Mouse (Mus musculus): Measurements from ENCODE around the gene Npc2. TPM values are rescaled to one million over a fixed set of nuclear protein-coding genes. Genes with fewer than 3 reads are reported as not detected.
A peak's percentile ranks its signal among the peaks of the same experiment; 100 is the strongest.

Gene Npc2
- polyA plus RNA-seq, 1 experiment from 2014 or later, result 40.3 TPM

GRCm38 (mm10) chr12:84755008-84755695 lies 17.8 kb downstream of the Npc2 start:
- H3K36me3 ChIP-seq (ENCODE audit: control insufficient read depth, insufficient read depth, low read length), result peaks cover 5% of the 10 kb centered on the region; the same call in 1 of the 2 replicates
- no peak overlapping the region for H3K9ac ChIP-seq (ENCODE audit: low read depth, low read length)
- DNase-seq (ENCODE audit: low spot score) (peak; percentile 66), ATAC-seq (replicated peaks; ENCODE audit: low FRiP score) (no peak)
- no peak overlapping the region for H3K4me3 ChIP-seq (ENCODE audit: low read depth, low read length)
- H3K4me2 ChIP-seq, result no peak overlapping the region
- WGBS, result 66% methylated on average over 16 of the region's 16 CpGs
- no peak overlapping the region for H3K27ac ChIP-seq (ENCODE audit: low read depth, low read length)
- H3K4me1 ChIP-seq (replicated peaks; ENCODE audit: control insufficient read depth, insufficient read depth, low read length), result no peaks in the 10 kb centered on the region
- no peaks in the 10 kb centered on the region for H3K9me3 ChIP-seq (ENCODE audit: control insufficient read depth, low read length)
- H3K27me3 ChIP-seq (replicated peaks; ENCODE audit: control insufficient read depth, insufficient read depth, low read length), result no peaks in the 10 kb centered on the region

GRCm38 (mm10) chr12:84752131-84752977 lies 20.6 kb downstream of the Npc2 start:
- ATAC-seq (replicated peaks; ENCODE audit: low FRiP score), result no peak
- Histone ChIP-seq H3K9ac (ENCODE audit: low read depth, low read length) (no peak overlapping the region), H3K27ac (ENCODE audit: low read depth, low read length) (no peak overlapping the region), H3K27me3 (replicated peaks; ENCODE audit: control insufficient read depth, insufficient read depth, low read length) (no peaks in the 10 kb centered on the region), H3K4me2 (no peak overlapping the region), H3K9me3 (ENCODE audit: control insufficient read depth, low read length) (no peaks in the 10 kb centered on the region), H3K4me3 (ENCODE audit: low read depth, low read length) (no peak overlapping the region), H3K36me3 (ENCODE audit: control insufficient read depth, insufficient read depth, low read length) (peaks cover 3% of the 10 kb centered on the region; the same call in 1 of the 2 replicates), H3K4me1 (replicated peaks; ENCODE audit: control insufficient read depth, insufficient read depth, low read length) (no peaks in the 10 kb centered on the region)
- no peak for DNase-seq (ENCODE audit: low spot score)
- WGBS, result 48% methylated on average over 14 of the region's 14 CpGs

GRCm38 (mm10) chr12:84750661-84751060 lies 22.3 kb downstream of the Npc2 start:
- no peaks in the 10 kb centered on the region for H3K4me1 ChIP-seq (replicated peaks; ENCODE audit: control insufficient read depth, insufficient read depth, low read length)
- no peak overlapping the region for H3K4me2 ChIP-seq
- no peak overlapping the region for H3K4me3 ChIP-seq (ENCODE audit: low read depth, low read length)
- ATAC-seq (replicated peaks; ENCODE audit: low FRiP score) (no peak), DNase-seq (ENCODE audit: low spot score) (no peak)
- no peaks in the 10 kb centered on the region; the same call in 1 of the 2 replicates for H3K36me3 ChIP-seq (ENCODE audit: control insufficient read depth, insufficient read depth, low read length)
- no peak overlapping the region for H3K9ac ChIP-seq (ENCODE audit: low read depth, low read length)
- 58% methylated on average over 14 of the region's 14 CpGs for WGBS
- no peaks in the 10 kb centered on the region for H3K9me3 ChIP-seq (ENCODE audit: control insufficient read depth, low read length)
- H3K27me3 ChIP-seq (replicated peaks; ENCODE audit: control insufficient read depth, insufficient read depth, low read length), result 0 out of 2 replicates have a peak, but pooled peaks cover 3% of the 10 kb centered on the region
- H3K27ac ChIP-seq (ENCODE audit: low read depth, low read length), result no peak overlapping the region

DNA sequence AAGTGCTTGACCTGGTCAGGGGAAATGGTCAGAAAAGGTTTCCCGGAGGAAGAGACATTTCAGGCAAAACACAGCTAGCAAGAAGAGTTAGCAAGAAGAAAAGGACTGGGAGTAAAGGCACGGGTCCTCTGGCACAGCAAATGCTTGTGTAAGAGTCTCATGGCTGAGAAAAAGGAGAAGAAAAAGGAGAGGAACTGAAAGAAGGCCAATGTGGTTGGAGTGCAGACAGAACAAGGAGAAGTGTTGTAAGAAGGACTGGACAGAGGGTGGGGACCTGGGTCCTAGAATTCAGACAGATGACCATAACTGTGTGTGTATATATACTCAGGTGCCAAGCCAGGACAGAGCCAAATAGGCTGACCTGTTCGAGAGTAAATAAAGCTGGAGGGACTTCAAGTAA lies 24.8 kb downstream of the Npc2 start:
- WGBS, result 49% methylated on average over 3 of the region's 3 CpGs
- Histone ChIP-seq H3K4me1 (replicated peaks; ENCODE audit: control insufficient read depth, insufficient read depth, low read length) (no peaks in the 10 kb centered on the region), H3K4me2 (no peak overlapping the region), H3K4me3 (ENCODE audit: low read depth, low read length) (no peak overlapping the region), H3K9me3 (ENCODE audit: control insufficient read depth, low read length) (no peaks in the 10 kb centered on the region), H3K36me3 (ENCODE audit: control insufficient read depth, insufficient read depth, low read length) (no peaks in the 10 kb centered on the region), H3K9ac (ENCODE audit: low read depth, low read length) (no peak overlapping the region), H3K27me3 (replicated peaks; ENCODE audit: control insufficient read depth, insufficient read depth, low read length) (0 out of 2 replicates have a peak, but pooled peaks cover 3% of the 10 kb centered on the region), H3K27ac (ENCODE audit: low read depth, low read length) (no peak overlapping the region)
- ATAC-seq (replicated peaks; ENCODE audit: low FRiP score), result no peak
- DNase-seq (ENCODE audit: low spot score), result no peak

GRCm38 (mm10) chr12:84745700-84746099 lies 27.3 kb downstream of the Npc2 start:
- H3K9me3 ChIP-seq (ENCODE audit: control insufficient read depth, low read length), result no peaks in the 10 kb centered on the region
- H3K4me3 ChIP-seq (ENCODE audit: low read depth, low read length), result no peak overlapping the region
- no peak overlapping the region for H3K27ac ChIP-seq (ENCODE audit: low read depth, low read length)
- no peaks in the 10 kb centered on the region for H3K36me3 ChIP-seq (ENCODE audit: control insufficient read depth, insufficient read depth, low read length)
- H3K4me1 ChIP-seq (replicated peaks; ENCODE audit: control insufficient read depth, insufficient read depth, low read length), result no peaks in the 10 kb centered on the region
- H3K27me3 ChIP-seq (replicated peaks; ENCODE audit: control insufficient read depth, insufficient read depth, low read length), result 0 out of 2 replicates have a peak, but pooled peaks cover 3% of the 10 kb centered on the region
- WGBS, result 70% methylated on average over 4 of the region's 4 CpGs
- H3K4me2 ChIP-seq, result no peak overlapping the region
- DNase-seq (ENCODE audit: low spot score) (no peak), ATAC-seq (replicated peaks; ENCODE audit: low FRiP score) (no peak)
- no peak overlapping the region for H3K9ac ChIP-seq (ENCODE audit: low read depth, low read length)

DNA sequence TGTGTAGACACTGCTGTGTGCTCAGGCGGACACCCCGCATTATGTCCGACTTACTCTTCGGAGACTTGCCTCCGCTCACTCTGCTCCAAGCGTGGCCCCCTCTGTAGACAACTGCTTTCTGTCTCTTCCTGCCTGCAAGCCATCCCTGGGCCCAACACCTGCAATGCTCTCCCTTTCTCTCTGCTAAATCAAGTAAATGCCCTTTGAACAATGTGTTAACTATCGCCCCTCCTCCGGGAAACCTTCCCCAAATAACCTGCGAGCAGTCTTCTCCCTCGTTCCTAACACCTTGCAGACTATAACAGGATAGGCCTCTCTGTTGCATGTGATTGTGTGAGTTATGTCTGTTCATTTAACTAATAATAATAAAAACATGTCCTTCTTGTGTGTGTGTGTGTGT lies 29.5 kb downstream of the Npc2 start:
- H3K27ac ChIP-seq (ENCODE audit: low read depth, low read length), result no peak overlapping the region
- ATAC-seq (replicated peaks; ENCODE audit: low FRiP score), result no peak
- WGBS, result 84% methylated on average over 10 of the region's 10 CpGs

GRCm38 (mm10) chr12:84733366-84733765 lies 39.6 kb downstream of the Npc2 start:
- H3K9me3 ChIP-seq (ENCODE audit: control insufficient read depth, low read length), result no peaks in the 10 kb centered on the region
- H3K4me2 ChIP-seq, result no peak overlapping the region
- no peak overlapping the region for H3K9ac ChIP-seq (ENCODE audit: low read depth, low read length)
- DNase-seq (ENCODE audit: low spot score), result no peak
- 60% methylated on average over 13 of the region's 13 CpGs for WGBS
- no peak for ATAC-seq (replicated peaks; ENCODE audit: low FRiP score)
- H3K27ac ChIP-seq (ENCODE audit: low read depth, low read length), result no peak overlapping the region
- no peak overlapping the region for H3K4me3 ChIP-seq (ENCODE audit: low read depth, low read length)
- H3K27me3 ChIP-seq (replicated peaks; ENCODE audit: control insufficient read depth, insufficient read depth, low read length), result no peaks in the 10 kb centered on the region
- H3K36me3 ChIP-seq (ENCODE audit: control insufficient read depth, insufficient read depth, low read length), result no peaks in the 10 kb centered on the region
- H3K4me1 ChIP-seq (replicated peaks; ENCODE audit: control insufficient read depth, insufficient read depth, low read length), result no peaks in the 10 kb centered on the region

More for the DNA sequence above, 29.5 kb downstream of the Npc2 start:
- no peaks in the 10 kb centered on the region for H3K9me3 ChIP-seq (ENCODE audit: control insufficient read depth, low read length)
- H3K4me2 ChIP-seq, result no peak overlapping the region
- no peaks in the 10 kb centered on the region for H3K4me1 ChIP-seq (replicated peaks; ENCODE audit: control insufficient read depth, insufficient read depth, low read length)
- DNase-seq (ENCODE audit: low spot score), result no peak
- no peak overlapping the region for H3K9ac ChIP-seq (ENCODE audit: low read depth, low read length)
- H3K27me3 ChIP-seq (replicated peaks; ENCODE audit: control insufficient read depth, insufficient read depth, low read length), result 0 out of 2 replicates have a peak, but pooled peaks cover 3% of the 10 kb centered on the region
- H3K4me3 ChIP-seq (ENCODE audit: low read depth, low read length), result no peak overlapping the region
- H3K36me3 ChIP-seq (ENCODE audit: control insufficient read depth, insufficient read depth, low read length), result no peaks in the 10 kb centered on the region

DNA sequence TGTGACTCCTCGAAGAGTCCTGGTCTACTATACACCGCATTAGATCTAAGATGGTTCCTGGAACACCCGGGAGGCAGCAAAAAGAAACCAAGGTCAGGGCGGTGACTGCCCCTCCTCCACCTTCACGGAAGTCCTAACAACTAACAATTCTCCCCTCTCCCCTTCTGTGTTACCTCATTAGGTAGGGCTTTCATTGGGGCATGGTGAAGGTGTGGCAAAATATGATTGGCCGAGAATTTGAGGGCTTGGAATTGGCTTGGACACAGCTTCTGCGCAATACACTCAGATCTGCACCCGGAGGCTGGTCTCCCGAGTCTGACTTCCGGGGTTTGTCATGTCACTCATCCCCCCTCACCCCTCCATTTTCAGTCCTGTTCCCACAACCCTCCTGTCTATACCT lies 44.5 kb downstream of the Npc2 start:
- WGBS, result 87% methylated on average over 10 of the region's 10 CpGs
- Histone ChIP-seq H3K4me3 (ENCODE audit: low read depth, low read length) (no peak overlapping the region), H3K4me2 (no peak overlapping the region), H3K4me1 (replicated peaks; ENCODE audit: control insufficient read depth, insufficient read depth, low read length) (no peaks in the 10 kb centered on the region), H3K27ac (ENCODE audit: low read depth, low read length) (no peak overlapping the region), H3K36me3 (ENCODE audit: control insufficient read depth, insufficient read depth, low read length) (no peaks in the 10 kb centered on the region), H3K9me3 (ENCODE audit: control insufficient read depth, low read length) (no peaks in the 10 kb centered on the region), H3K27me3 (replicated peaks; ENCODE audit: control insufficient read depth, insufficient read depth, low read length) (no peaks in the 10 kb centered on the region), H3K9ac (ENCODE audit: low read depth, low read length) (no peak overlapping the region)
- ATAC-seq (replicated peaks; ENCODE audit: low FRiP score) (no peak), DNase-seq (ENCODE audit: low spot score) (no peak)
